Mouse (Mus musculus) liver, postnatal 0 days (tissue): ENCODE data around the gene Eif4g3. TPM values are rescaled to one million over a fixed set of nuclear protein-coding genes. Genes with fewer than 3 reads are reported as not detected.

Source experiments
- ATAC-seq: fragments of 200-750 bp; cut with Nextera tagmentation; 2 replicates; pipeline ENCODE4 v1.8.0; 2017; ENCODE audit warnings: mild to moderate bottlenecking, moderate library complexity
- DNase-seq: peaks from one replicate; pipeline ENCODE4 v3.0.0-alpha.2; 2016
- H3K27ac ChIP-seq: fragments of 300-500 bp; sonication (generic); 2 replicates; pipeline ENCODE4 v1.5.1; 2014; ENCODE audit warnings: antibody characterized with exemption, moderate library complexity, mild to moderate bottlenecking, low read depth
- H3K27me3 ChIP-seq: fragments of 300-500 bp; sonication (generic); 2 replicates; pipeline ENCODE4 v1.6.1; 2014; ENCODE audit warnings: low read length, control low read depth, mixed read lengths; ENCODE audit not compliant: insufficient read depth
- H3K36me3 ChIP-seq: fragments of 300-500 bp; sonication (generic); replicated peaks from 2 replicates; pipeline ENCODE4 v1.6.1; 2014; ENCODE audit warnings: mild to moderate bottlenecking, control low read depth, low read length, moderate library complexity, mixed read lengths; ENCODE audit not compliant: insufficient read depth
- H3K4me1 ChIP-seq: fragments of 300-500 bp; sonication (generic); 2 replicates; pipeline ENCODE4 v1.6.1; 2014; ENCODE audit warnings: antibody characterized with exemption, mild to moderate bottlenecking, control low read depth; ENCODE audit not compliant: insufficient read depth
- H3K4me2 ChIP-seq: fragments of 300-500 bp; sonication (generic); 2 replicates; pipeline ENCODE4 v1.6.1; 2014; ENCODE audit warnings: low read depth, mild to moderate bottlenecking, low read length, moderate library complexity, mixed read lengths
- H3K4me3 ChIP-seq: fragments of 300-500 bp; sonication (generic); 2 replicates; pipeline ENCODE4 v1.5.1; 2014; ENCODE audit warnings: low read depth, low read length
- H3K9ac ChIP-seq: fragments of 300-500 bp; sonication (generic); replicated peaks from 2 replicates; pipeline ENCODE4 v1.6.1; 2014; ENCODE audit warnings: mild to moderate bottlenecking, moderate library complexity
- H3K9me3 ChIP-seq: fragments of 300-500 bp; sonication (generic); 2 replicates; pipeline ENCODE4 v1.6.1; 2016; ENCODE audit warnings: mild to moderate bottlenecking, control low read depth, low read length, mixed read lengths
- CTCF ChIP-seq: sonication (generic); IDR thresholded peaks from 2 replicates; pipeline ENCODE4 v1.5.1; 2016; ENCODE audit warnings: antibody characterized with exemption, low read depth
- EP300 ChIP-seq: IDR thresholded peaks from 2 replicates; pipeline ENCODE4 v1.6.1; 2016; ENCODE audit warnings: antibody characterized with exemption, low read depth, mild to moderate bottlenecking
- WGBS: fragments of 180-500 bp; shearing (Covaris S2); extraction: QIAGEN DNeasy Blood & Tissue Kit; methylation state at CpG from one replicate; pipeline ENCODE4 v1.1.7; 2014; ENCODE audit not compliant: insufficient replicate concordance; 5-methylcytosine and 5-hydroxymethylcytosine counted together
- polyA plus RNA-seq: library from polyadenylated mRNA; unstranded; fragments of >200 nt; fragmentation: Nextera tagmentation; extraction: Ambion mirVana; gene quantifications from 2 replicates; pipeline ENCODE4 v1.2.1, GENCODE M21; 2015

Gene Eif4g3
- polyA plus RNA-seq, 1 experiment from 2014 or later: 5.8 TPM

DNA sequence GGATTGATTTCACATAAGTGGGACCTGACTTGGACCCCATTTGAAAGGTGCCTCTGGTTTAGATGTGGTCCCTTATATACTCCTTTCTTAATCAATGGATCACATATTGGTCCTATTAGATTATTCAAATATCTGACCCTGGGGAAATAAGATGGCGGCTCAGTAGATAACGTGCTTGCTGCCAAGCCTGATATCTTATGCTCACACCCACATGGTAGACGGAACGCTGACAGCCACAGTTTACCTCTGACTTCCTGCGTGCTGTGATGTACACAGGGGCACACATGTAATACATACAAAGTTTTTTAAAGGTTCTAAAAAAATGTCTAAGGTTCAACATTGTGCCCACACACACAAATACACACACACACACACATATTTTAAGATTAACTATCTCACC is 86.4 kb downstream of the Eif4g3 start:
- no peak for ATAC-seq
- TF ChIP-seq EP300 (peak; percentile 12; the same call in 1 of the 2 replicates), CTCF (no peak)
- WGBS: 60% methylated on average over 5 of the region's 5 CpGs

GRCm38 (mm10) chr4:138082466-138082865 is 89.6 kb downstream of the Eif4g3 start:
- Histone ChIP-seq H3K27ac (no peak overlapping the region), H3K9me3 (no peaks in the 10 kb centered on the region), H3K9ac (no peak overlapping the region), H3K36me3 (peaks cover 35% of the 10 kb centered on the region), H3K4me1 (peaks cover 5% of the 10 kb centered on the region), H3K4me3 (no peak overlapping the region), H3K27me3 (no peaks in the 10 kb centered on the region), H3K4me2 (no peak overlapping the region)
- DNase-seq (no peak), ATAC-seq (no peak)
- whole genome bisulfite sequencing: 63% methylated on average over 8 of the region's 8 CpGs
- TF ChIP-seq EP300 (no peak), CTCF (no peak)

More for the DNA sequence above, 86.4 kb downstream of the Eif4g3 start:
- Histone ChIP-seq H3K4me3 (no peak overlapping the region), H3K36me3 (peaks cover 22% of the 10 kb centered on the region), H3K4me1 (peaks cover 5% of the 10 kb centered on the region), H3K4me2 (no peak overlapping the region), H3K9me3 (no peaks in the 10 kb centered on the region), H3K9ac (no peak overlapping the region), H3K27ac (no peak overlapping the region), H3K27me3 (no peaks in the 10 kb centered on the region)
- no peak for DNase-seq

DNA sequence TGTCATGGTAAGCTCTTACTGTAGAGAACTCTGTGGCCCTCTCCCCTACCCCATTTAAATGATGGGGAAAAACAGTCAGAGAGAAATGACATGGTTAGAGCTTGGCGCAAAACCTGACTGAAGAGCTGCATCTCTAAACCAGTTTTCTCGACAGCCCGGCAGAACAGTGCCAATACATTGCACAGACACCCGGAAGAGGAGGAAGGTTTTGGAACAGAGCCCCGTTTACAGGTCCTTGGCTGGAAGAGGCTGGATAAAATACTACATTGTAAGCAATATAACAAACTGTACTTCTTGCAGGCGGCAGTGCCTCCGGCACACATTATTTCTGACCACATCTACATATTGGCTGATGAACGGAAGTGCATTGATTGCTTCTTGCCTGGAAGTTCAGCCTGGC is 91.3 kb downstream of the Eif4g3 start:
- Histone ChIP-seq H3K4me3 (no peak overlapping the region), H3K9ac (no peak overlapping the region), H3K36me3 (peaks cover 33% of the 10 kb centered on the region), H3K27me3 (no peaks in the 10 kb centered on the region), H3K4me2 (no peak overlapping the region), H3K4me1 (no peaks in the 10 kb centered on the region), H3K9me3 (no peaks in the 10 kb centered on the region), H3K27ac (no peak overlapping the region)
- WGBS: 82% methylated on average over 8 of the region's 8 CpGs
- DNase-seq (no peak), ATAC-seq (no peak)
- TF ChIP-seq EP300 (no peak), CTCF (no peak)

GRCm38 (mm10) chr4:138084851-138085573 is 92.2 kb downstream of the Eif4g3 start:
- no peaks in the 10 kb centered on the region for H3K9me3 ChIP-seq
- TF ChIP-seq CTCF: no peak
- TF ChIP-seq EP300: no peak
- H3K27me3 ChIP-seq: no peaks in the 10 kb centered on the region
- DNase-seq (no peak), ATAC-seq (no peak)
- H3K4me3 ChIP-seq: no peak overlapping the region
- no peak overlapping the region for H3K9ac ChIP-seq
- 81% methylated on average over 13 of the region's 13 CpGs for WGBS
- peaks cover 39% of the 10 kb centered on the region for H3K36me3 ChIP-seq
- H3K27ac ChIP-seq: no peak overlapping the region
- no peak overlapping the region for H3K4me2 ChIP-seq
- H3K4me1 ChIP-seq: no peaks in the 10 kb centered on the region

DNA sequence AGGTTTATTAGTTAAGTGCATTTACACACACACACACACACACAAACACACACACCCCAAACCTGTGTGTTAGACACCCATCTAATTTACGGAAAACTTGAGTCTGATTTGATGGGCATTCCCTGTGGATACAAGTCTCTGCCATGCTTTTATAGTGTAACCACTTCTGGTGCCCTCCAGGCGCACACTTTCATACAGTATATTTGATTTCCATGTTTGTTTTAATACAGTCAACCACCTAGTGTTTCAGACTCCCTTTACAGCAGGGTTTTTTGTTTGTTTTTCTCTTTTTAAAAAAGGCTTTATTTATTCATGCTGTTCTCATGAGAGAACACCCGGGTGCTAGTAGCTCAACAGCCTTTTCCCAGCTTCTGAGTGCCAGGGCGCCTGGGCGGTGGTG is 94.1 kb downstream of the Eif4g3 start:
- Histone ChIP-seq H3K27me3 (no peaks in the 10 kb centered on the region), H3K4me1 (no peaks in the 10 kb centered on the region), H3K4me2 (no peak overlapping the region), H3K9ac (no peak overlapping the region), H3K4me3 (no peak overlapping the region), H3K36me3 (peaks cover 39% of the 10 kb centered on the region), H3K27ac (no peak overlapping the region), H3K9me3 (no peaks in the 10 kb centered on the region)
- no peak for TF ChIP-seq EP300
- no peak for TF ChIP-seq CTCF
- ATAC-seq (no peak), DNase-seq (no peak)
- 87% methylated on average over 5 of the region's 5 CpGs for WGBS

GRCm38 (mm10) chr4:138089512-138089911 is 96.7 kb downstream of the Eif4g3 start:
- Histone ChIP-seq H3K9me3 (no peaks in the 10 kb centered on the region), H3K36me3 (peaks cover 28% of the 10 kb centered on the region), H3K4me1 (no peaks in the 10 kb centered on the region), H3K27me3 (no peaks in the 10 kb centered on the region), H3K4me3 (no peak overlapping the region), H3K4me2 (no peak overlapping the region), H3K27ac (no peak overlapping the region), H3K9ac (no peak overlapping the region)
- 80% methylated on average over 2 of the region's 2 CpGs for WGBS
- ATAC-seq (no peak), DNase-seq (no peak)
- TF ChIP-seq CTCF (no peak), EP300 (no peak)
